Mouse (Mus musculus): ENCODE measurements around the gene Lmf1.

- TF ChIP-seq CTCF (IDR thresholded peaks at IDR 0.05; ENCODE audit: low read depth) (no peak), EP300 (optimal IDR thresholded peaks at IDR 0.05) (no peak)
Measured at GRCm38 (mm10) chr17:25644761-25645160, 65.9 kb downstream of the Lmf1 start.

Data from stomach, postnatal 0 days (tissue).